ENCODE assay signal across 8 mouse cellular contexts in genomic region chr14:54883154-54884021, GRCm38 (mm10). TPM values are rescaled to one million over a fixed set of nuclear protein-coding genes. Genes with fewer than 3 reads are reported as not detected.
A peak's percentile ranks its signal among the peaks of the same experiment; 100 is the strongest.
DNase-seq lines count a peak whose midpoint lies in the region; ATAC-seq and TF ChIP-seq lines count a peak whose summit lies in the region.

Gene Bcl2l2 (plus strand): TSS chr14:54883377.
Gene Gm20521 (plus strand): TSS chr14:54883441.

- TF ChIP-seq EP300 in ES-Bruce4 (IDR thresholded peaks at IDR 0.05; ENCODE audit: insufficient read depth, low read depth, low read length), result 0 out of 2 replicates have a peak, but pooled peaks have one; percentile 53
- peak; percentile 28; the same call in 1 of the 2 replicates for TF ChIP-seq EP300 in heart, postnatal 0 days (IDR thresholded peaks at IDR 0.05; ENCODE audit: low read depth)
- no peak for TF ChIP-seq EP300 in liver, postnatal 0 days (IDR thresholded peaks at IDR 0.05; ENCODE audit: low read depth)

- no peaks in the 10 kb centered on the region for H3K4me1 ChIP-seq in ES-Bruce4 (ENCODE audit: control insufficient read depth, insufficient read depth, low read length)
- H3K4me1 ChIP-seq in forebrain, embryonic 12.5 days, result peaks cover 27% of the 10 kb centered on the region
- peaks cover 7% of the 10 kb centered on the region for H3K4me1 ChIP-seq in heart, postnatal 0 days (ENCODE audit: control insufficient read depth, insufficient read depth)
- H3K4me1 ChIP-seq in liver, postnatal 0 days (ENCODE audit: insufficient read depth), result peaks cover 11% of the 10 kb centered on the region; the same call in 1 of the 2 replicates
- H3K4me1 ChIP-seq in neural tube, embryonic 13.5 days (replicated peaks), result peaks cover 30% of the 10 kb centered on the region
- H3K4me1 ChIP-seq in testis, adult 2 months (ENCODE audit: control insufficient read depth, insufficient read depth, low read length), result peaks cover 5% of the 10 kb centered on the region

- H3K4me3 ChIP-seq in ES-Bruce4 (ENCODE audit: low read depth, low read length), result peak within 1 kb of the TSS; percentile 86
- H3K4me3 ChIP-seq in forebrain, embryonic 12.5 days (replicated peaks), result peak within 1 kb of the TSS; percentile 65
- peak within 1 kb of the TSS; percentile 71 for H3K4me3 ChIP-seq in heart, postnatal 0 days (ENCODE audit: low read depth, low read length)
- H3K4me3 ChIP-seq in liver, postnatal 0 days (ENCODE audit: low read depth, low read length), result peak within 1 kb of the TSS; percentile 71
- peak within 1 kb of the TSS; percentile 74 for H3K4me3 ChIP-seq in neural tube, embryonic 13.5 days
- peak within 1 kb of the TSS; percentile 82 for H3K4me3 ChIP-seq in testis, adult 2 months (ENCODE audit: control insufficient read depth, low read depth, low read length)

- no peaks in the 10 kb centered on the region for H3K36me3 ChIP-seq in ES-Bruce4 (ENCODE audit: control insufficient read depth, insufficient read depth, low read length, poor library complexity, severe bottlenecking)
- 0 out of 2 replicates have a peak, but pooled peaks cover 5% of the 10 kb centered on the region for H3K36me3 ChIP-seq in forebrain, embryonic 12.5 days (replicated peaks)
- H3K36me3 ChIP-seq in heart, postnatal 0 days (replicated peaks; ENCODE audit: control insufficient read depth, insufficient read depth, low read length), result peaks cover 12% of the 10 kb centered on the region; the same call in 1 of the 2 replicates
- H3K36me3 ChIP-seq in liver, postnatal 0 days (replicated peaks; ENCODE audit: insufficient read depth, low read length), result no peaks in the 10 kb centered on the region
- H3K36me3 ChIP-seq in neural tube, embryonic 13.5 days, result peaks cover 20% of the 10 kb centered on the region
- H3K36me3 ChIP-seq in testis, adult 2 months (ENCODE audit: control insufficient read depth, insufficient read depth, low read length), result no peaks in the 10 kb centered on the region

- peak within 1 kb of the TSS; percentile 85 for H3K4me2 ChIP-seq in forebrain, embryonic 12.5 days
- H3K4me2 ChIP-seq in heart, postnatal 0 days (ENCODE audit: low read depth, low read length), result peak within 1 kb of the TSS; percentile 81
- peak within 1 kb of the TSS; percentile 84 for H3K4me2 ChIP-seq in liver, postnatal 0 days (ENCODE audit: low read depth, low read length)
- peak within 1 kb of the TSS; percentile 78 for H3K4me2 ChIP-seq in neural tube, embryonic 13.5 days

- 0% methylated on average over 27 of the region's 27 CpGs for WGBS in forebrain, embryonic 12.5 days
- 0% methylated on average over 27 of the region's 27 CpGs for WGBS in heart, postnatal 0 days
- WGBS in liver, postnatal 0 days (ENCODE audit: insufficient replicate concordance), result 3% methylated on average over 27 of the region's 27 CpGs
- WGBS in neural tube, embryonic 13.5 days, result under 1% methylated on average over 27 of the region's 27 CpGs

- no peaks in the 10 kb centered on the region for H3K27me3 ChIP-seq in ES-Bruce4 (ENCODE audit: control insufficient read depth, insufficient read depth, low read length, poor library complexity, severe bottlenecking)
- H3K27me3 ChIP-seq in forebrain, embryonic 12.5 days, result peaks cover 2% of the 10 kb centered on the region; the same call in 1 of the 2 replicates
- no peaks in the 10 kb centered on the region for H3K27me3 ChIP-seq in heart, postnatal 0 days (ENCODE audit: control insufficient read depth, insufficient read depth, low read length)
- H3K27me3 ChIP-seq in liver, postnatal 0 days (ENCODE audit: insufficient read depth, low read length), result no peaks in the 10 kb centered on the region
- peaks cover 3% of the 10 kb centered on the region; the same call in 1 of the 2 replicates for H3K27me3 ChIP-seq in neural tube, embryonic 13.5 days
- H3K27me3 ChIP-seq in testis, adult 2 months (ENCODE audit: control insufficient read depth, insufficient read depth, low read length), result no peaks in the 10 kb centered on the region

- DNase-seq in cerebellum, adult 11 months, result peak; percentile 79
- DNase-seq in heart, postnatal 0 days (ENCODE audit: low spot score), result peak; percentile 95
- peak; percentile 93 to 95 for DNase-seq in kidney, postnatal 25 days
- DNase-seq in liver, postnatal 0 days, result peak; percentile 88

- H3K27ac ChIP-seq in ES-Bruce4 (ENCODE audit: insufficient read depth, low read length), result peak within 1 kb of the TSS; percentile 29
- peak within 1 kb of the TSS; percentile 90 for H3K27ac ChIP-seq in forebrain, embryonic 12.5 days
- peak within 1 kb of the TSS; percentile 98 for H3K27ac ChIP-seq in heart, postnatal 0 days (ENCODE audit: low read depth)
- H3K27ac ChIP-seq in liver, postnatal 0 days (ENCODE audit: low read depth), result peak within 1 kb of the TSS; percentile 84
- peak within 1 kb of the TSS; percentile 94 for H3K27ac ChIP-seq in neural tube, embryonic 13.5 days (replicated peaks)
- H3K27ac ChIP-seq in testis, adult 2 months (ENCODE audit: control insufficient read depth, insufficient read depth, low read depth, low read length), result peak within 1 kb of the TSS; percentile 87

- no peak for TF ChIP-seq CTCF in ES-Bruce4 (IDR thresholded peaks at IDR 0.05; ENCODE audit: low read depth, low read length)
- TF ChIP-seq CTCF in heart, postnatal 0 days (IDR thresholded peaks at IDR 0.05; ENCODE audit: low read depth), result no peak
- TF ChIP-seq CTCF in liver, postnatal 0 days (IDR thresholded peaks at IDR 0.05; ENCODE audit: low read depth), result no peak
- TF ChIP-seq CTCF in testis, adult 2 months (IDR thresholded peaks at IDR 0.05; ENCODE audit: control insufficient read depth, insufficient read depth, insufficient replicate concordance, low read depth, low read length), result no peak

- ATAC-seq in forebrain, embryonic 12.5 days (ENCODE audit: low FRiP score), result peak; percentile 92
- ATAC-seq in heart, postnatal 0 days (ENCODE audit: insufficient read depth, low read depth), result peak; percentile 91
- ATAC-seq in liver, postnatal 0 days, result peak; percentile 97
- peak; percentile 91 for ATAC-seq in neural tube, embryonic 13.5 days (ENCODE audit: low read depth)

- peak within 1 kb of the TSS; percentile 81 for H3K9ac ChIP-seq in ES-Bruce4 (ENCODE audit: low read depth, poor library complexity, severe bottlenecking)
- peak within 1 kb of the TSS; percentile 76 for H3K9ac ChIP-seq in forebrain, embryonic 12.5 days
- H3K9ac ChIP-seq in heart, postnatal 0 days (replicated peaks; ENCODE audit: low read depth, low read length), result peak within 1 kb of the TSS; percentile 74
- H3K9ac ChIP-seq in liver, postnatal 0 days (replicated peaks), result peak within 1 kb of the TSS; percentile 84
- H3K9ac ChIP-seq in neural tube, embryonic 13.5 days, result peak within 1 kb of the TSS; percentile 93

- no peaks in the 10 kb centered on the region for H3K9me3 ChIP-seq in ES-Bruce4 (replicated peaks; ENCODE audit: control insufficient read depth, insufficient read depth, low read length, poor library complexity, severe bottlenecking)
- no peaks in the 10 kb centered on the region for H3K9me3 ChIP-seq in forebrain, embryonic 12.5 days
- H3K9me3 ChIP-seq in heart, postnatal 0 days (replicated peaks; ENCODE audit: control insufficient read depth, low read length), result no peaks in the 10 kb centered on the region
- no peaks in the 10 kb centered on the region for H3K9me3 ChIP-seq in liver, postnatal 0 days (ENCODE audit: low read length)
- H3K9me3 ChIP-seq in neural tube, embryonic 13.5 days, result no peaks in the 10 kb centered on the region

- peak; percentile 53 for TF ChIP-seq POLR2A in ES-Bruce4 (IDR thresholded peaks at IDR 0.05; ENCODE audit: insufficient read depth, low read length)
- TF ChIP-seq POLR2A in testis, adult 2 months (IDR thresholded peaks at IDR 0.05; ENCODE audit: control insufficient read depth, low read depth, low read length), result peak; percentile 69

RNA-seq across cellular contexts. Expression of gene Bcl2l2, which starts in this region (rescaled TPM):
- 25.0 and 26.8 TPM in 2 replicates for polyA plus RNA-seq in ES-Bruce4 (2011; ENCODE audit: insufficient read depth, insufficient read length, low read depth, missing spikeins)
- 3.3 and 3.4 TPM in 2 replicates for polyA plus RNA-seq in forebrain, embryonic 12.5 days (2016; fragmentation: Nextera tagmentation; extraction: Ambion mirVana)
- total RNA-seq in heart, postnatal 0 days (2014; rRNA removed; ENCODE audit: low replicate concordance), result 20.6 and 31.1 TPM in 2 replicates
- 2.9 and 3.3 TPM in 2 replicates for polyA plus RNA-seq in heart, postnatal 0 days (2015; fragmentation: Nextera tagmentation; extraction: Ambion mirVana)
- 1.1 and 1.4 TPM in 2 replicates for polyA plus RNA-seq in liver, postnatal 0 days (2015; fragmentation: Nextera tagmentation; extraction: Ambion mirVana)
- polyA plus RNA-seq in neural tube, embryonic 13.5 days (2015; fragmentation: Nextera tagmentation; extraction: Ambion mirVana), result 3.1 and 3.8 TPM in 2 replicates
- 29.4 and 31.2 TPM in 2 replicates for polyA plus RNA-seq in testis, adult 2 months (2012; rRNA removed)

RNA-seq across cellular contexts. Expression of gene Gm20521, which starts in this region (rescaled TPM):
- polyA plus RNA-seq in ES-Bruce4 (2011; ENCODE audit: insufficient read depth, insufficient read length, low read depth, missing spikeins), result not detected in 2 replicates
- 0.27 TPM in 1 of 2 replicates, not detected in the other for polyA plus RNA-seq in forebrain, embryonic 12.5 days (2016; fragmentation: Nextera tagmentation; extraction: Ambion mirVana)
- not detected in 2 replicates for total RNA-seq in heart, postnatal 0 days (2014; rRNA removed; ENCODE audit: low replicate concordance)
- 0.18 TPM in 1 of 2 replicates, not detected in the other for polyA plus RNA-seq in heart, postnatal 0 days (2015; fragmentation: Nextera tagmentation; extraction: Ambion mirVana)
- 0.11 and 0.19 TPM in 2 replicates for polyA plus RNA-seq in liver, postnatal 0 days (2015; fragmentation: Nextera tagmentation; extraction: Ambion mirVana)
- not detected in 2 replicates for polyA plus RNA-seq in neural tube, embryonic 13.5 days (2015; fragmentation: Nextera tagmentation; extraction: Ambion mirVana)
- 2.0 and 2.2 TPM in 2 replicates for polyA plus RNA-seq in testis, adult 2 months (2012; rRNA removed)

Comparison
In these comparisons a context has a peak if more than half of its experiments do, and no peak if none do; other contexts are left out.
1. Peak in every context shown above with its lines: DNase-seq, ATAC-seq, H3K4me3 ChIP-seq and H3K27ac ChIP-seq.
2. H3K27ac ChIP-seq: peak in every context shown above with its lines; median percentile 98 in heart, postnatal 0 days; 94 in neural tube, embryonic 13.5 days; 90 in forebrain, embryonic 12.5 days; 87 in testis, adult 2 months; 84 in liver, postnatal 0 days; 29 in ES-Bruce4.